Mouse (Mus musculus): ENCODE measurements at regions not wholly inside any gene's neighbourhood (a gene's known extent, or its start where the extent isn't known, plus 50 kb on each side); places are given as distances from the start of the nearest gene placed in this dataset.

DNA sequence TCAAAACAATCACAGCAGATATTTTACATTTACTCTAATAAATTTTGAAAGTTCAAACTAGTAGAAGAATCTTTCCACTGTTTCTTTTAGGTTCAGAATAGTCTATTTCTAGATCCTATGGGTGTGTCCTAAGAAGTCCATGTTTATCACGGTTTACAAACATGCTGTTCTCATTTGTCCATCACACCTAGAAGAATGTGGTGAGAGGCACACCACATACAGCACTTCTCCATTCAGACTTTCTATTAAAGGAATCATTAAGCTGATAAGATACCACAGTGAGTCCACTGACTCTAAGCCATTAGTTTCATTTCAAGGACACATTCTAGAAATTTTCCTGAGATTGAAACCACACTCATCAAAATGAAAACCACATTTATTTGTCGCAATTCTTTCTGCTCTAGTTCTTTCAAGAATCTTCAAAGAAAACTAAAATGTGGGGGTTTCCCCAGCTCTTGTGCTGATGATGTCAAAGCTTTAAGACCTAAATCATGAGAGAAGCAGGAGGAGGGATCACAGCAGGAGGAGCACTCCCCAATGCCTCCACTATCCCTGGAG, 101.1 kb upstream of the Ptgfr start:
- intact Hi-C loops (cut with DNase I), result loop anchor here (5.0 kb wide), 1 partner anchor 41 kb away; no protein-coding TSS in a partner anchor
- DNase-seq, result no peak

DNA sequence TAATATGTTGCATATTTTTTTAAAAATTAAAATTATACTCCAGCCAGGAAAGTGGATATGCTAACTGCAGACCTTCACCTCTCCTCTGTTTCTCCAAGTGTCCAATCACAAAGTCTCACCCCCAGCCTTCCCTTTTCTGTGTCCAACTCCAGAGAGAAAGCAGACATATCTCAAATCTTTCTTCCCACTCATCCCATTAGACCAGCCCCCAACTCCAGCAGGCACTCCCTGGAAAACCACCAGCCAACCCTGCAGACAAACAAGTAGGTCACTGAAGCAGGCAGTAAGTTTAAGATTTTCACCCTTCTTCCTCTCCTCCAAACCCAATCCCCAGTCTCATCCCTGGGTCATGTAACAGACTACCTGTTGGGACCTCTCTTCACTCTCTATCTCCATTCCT, 94.2 kb upstream of the Ptgfr start:
- intact Hi-C loops (cut with DNase I), result no loop called here
- DNase-seq, result no peak

DNA sequence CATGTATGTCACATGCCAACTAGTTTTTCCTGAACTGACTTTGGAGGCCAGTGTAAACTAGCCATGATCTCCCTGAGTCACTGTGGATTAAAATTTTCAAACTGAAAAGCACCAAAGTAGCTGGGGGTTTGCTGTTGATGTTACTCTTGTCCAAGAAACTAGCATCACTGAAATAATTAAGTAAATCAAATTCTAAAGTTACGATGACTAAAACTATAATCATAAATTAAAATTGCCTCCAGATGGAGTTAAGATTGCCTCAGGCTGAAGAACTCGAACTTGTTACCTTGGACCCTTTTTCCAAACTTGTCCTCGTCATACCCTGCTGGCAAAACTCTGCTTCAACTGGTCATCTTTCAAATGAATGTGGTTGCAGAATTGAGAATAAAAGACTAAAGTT, 93.7 kb upstream of the Ptgfr start:
- intact Hi-C loops (cut with DNase I), result no loop called here
- DNase-seq, result no peak

DNA sequence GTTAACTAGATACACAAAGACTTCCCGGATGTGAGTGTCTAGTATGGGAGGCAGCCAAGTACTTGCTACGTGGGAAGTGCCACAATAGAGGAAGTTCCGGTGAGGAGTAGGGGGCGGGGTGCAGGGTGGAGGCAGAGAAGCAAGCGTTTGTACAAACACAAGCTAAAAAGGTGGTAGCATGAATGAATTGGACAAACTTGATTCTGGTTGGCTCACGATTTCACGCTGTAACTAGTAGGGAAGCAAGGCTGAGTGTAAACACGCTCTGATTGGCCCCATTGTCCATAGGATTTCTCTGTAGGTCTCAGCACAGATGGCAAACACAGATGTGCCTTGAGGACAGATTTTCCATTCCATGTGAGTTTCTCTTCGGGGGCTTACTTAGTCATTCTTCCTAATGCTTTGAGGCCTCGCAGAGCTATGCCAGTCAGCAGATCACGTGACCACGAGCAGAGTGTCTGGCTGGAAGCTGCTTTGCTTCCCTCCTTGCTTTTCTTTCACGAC, 76.6 kb upstream of the Ptgfr start:
- DNase-seq, result peak; percentile 52 to 62
- intact Hi-C loops (cut with DNase I), result loop anchor here (5.0 kb wide), 1 partner anchor 72 kb away; no protein-coding TSS in a partner anchor

DNA sequence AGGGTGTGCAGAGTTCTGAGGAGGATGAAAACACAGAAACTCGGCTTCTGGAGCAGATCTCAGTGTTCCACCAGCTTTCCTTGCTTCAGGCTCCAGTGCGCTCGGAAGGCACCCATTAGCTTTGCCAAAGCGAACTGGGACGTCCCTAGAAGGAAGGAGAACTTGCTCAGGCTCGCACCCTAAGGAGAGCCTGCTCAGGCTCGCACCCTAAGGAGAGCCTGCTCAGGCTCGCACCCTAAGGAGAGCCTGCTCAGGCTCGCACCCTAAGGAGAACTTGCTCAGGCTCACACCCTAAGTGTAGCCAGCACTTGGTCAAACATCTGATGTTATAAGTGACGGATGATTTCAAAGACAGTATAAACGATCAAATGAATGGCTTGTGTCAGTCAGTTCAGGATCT, 74.9 kb upstream of the Ptgfr start:
- DNase-seq, result peak; percentile 4 to 19
- intact Hi-C loops (cut with DNase I), result loop anchor here (5.0 kb wide), 1 partner anchor 70 kb away; no protein-coding TSS in a partner anchor

DNA sequence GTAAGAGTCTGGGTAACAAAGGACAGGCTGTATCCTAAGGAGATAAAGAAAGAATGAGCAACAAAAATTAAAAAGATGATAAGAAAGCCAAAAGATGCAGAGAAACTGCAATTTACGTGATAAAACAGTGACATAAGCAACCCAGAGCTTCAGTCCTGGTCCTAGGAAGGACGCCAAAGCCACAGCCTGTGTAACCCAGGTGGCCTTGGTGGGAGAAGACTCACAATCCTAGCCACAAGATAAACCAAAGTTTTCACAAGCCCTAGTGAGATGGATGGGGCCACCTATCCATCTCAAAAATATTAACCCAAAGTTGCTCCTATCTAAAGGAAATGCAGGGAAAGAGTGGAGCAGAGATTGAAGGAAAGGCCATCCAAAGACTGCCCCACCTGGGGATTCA, 73.4 kb upstream of the Ptgfr start:
- DNase-seq, result no peak
- intact Hi-C loops (cut with DNase I), result loop anchor here (5.0 kb wide), 1 partner anchor 69 kb away; no protein-coding TSS in a partner anchor

DNA sequence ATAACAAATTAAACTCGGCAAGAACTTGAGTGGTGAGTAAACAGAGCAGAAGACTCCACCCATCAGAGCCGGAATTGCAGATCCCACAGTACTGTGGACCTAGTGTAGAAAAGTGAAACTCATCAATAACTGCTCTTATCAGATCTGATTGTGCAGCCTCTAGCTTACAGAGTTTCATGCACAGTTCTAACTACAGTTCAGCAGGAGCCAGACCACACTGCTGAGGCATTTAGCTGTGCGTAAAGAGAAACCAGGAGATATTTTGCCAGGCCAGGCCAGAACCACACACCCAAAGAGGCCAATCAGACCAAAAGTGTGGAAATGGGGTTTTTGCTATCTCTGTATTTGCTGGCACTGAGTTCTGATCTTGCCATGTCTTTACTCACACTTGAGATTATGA, 71.9 kb upstream of the Ptgfr start:
- intact Hi-C loops (cut with DNase I), result no loop called here
- DNase-seq, result no peak

DNA sequence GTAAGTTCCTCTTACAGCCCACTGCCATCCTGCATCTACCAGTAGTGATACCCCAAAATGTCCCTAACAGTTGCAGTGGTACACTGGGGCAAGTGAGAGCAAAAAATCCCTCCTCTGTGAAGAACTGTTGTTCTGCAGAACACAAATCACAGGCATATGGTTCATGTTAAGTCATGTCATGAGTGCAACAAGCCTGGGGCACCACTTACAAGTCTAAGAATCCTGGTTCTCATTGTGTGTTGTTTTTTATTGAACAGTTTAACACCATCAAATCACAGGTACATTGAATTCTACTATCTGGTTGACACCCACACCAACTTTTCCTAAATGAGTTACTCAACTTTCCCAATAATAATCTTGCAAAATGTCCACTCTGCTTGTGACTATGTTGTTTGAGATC, 71.5 kb upstream of the Ptgfr start:
- intact Hi-C loops (cut with DNase I), result no loop called here
- no peak for DNase-seq

DNA sequence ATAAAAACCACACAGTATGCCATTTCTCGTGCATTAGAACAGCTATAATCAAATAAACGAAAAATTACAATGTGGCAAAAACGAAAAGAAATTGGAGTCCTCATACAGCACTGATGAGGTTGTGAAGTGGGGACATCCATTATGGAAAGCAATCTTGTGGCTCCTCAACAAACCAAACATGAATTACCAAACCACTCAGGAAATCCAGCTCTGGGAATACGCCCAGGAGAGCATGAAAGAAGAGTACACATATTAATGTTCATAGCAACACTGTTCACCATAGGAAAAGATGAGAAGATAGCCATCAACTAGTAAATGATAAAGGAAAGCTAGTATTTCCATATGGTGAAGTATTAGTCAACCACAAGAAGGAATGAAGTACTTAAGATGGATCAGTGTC, 68.3 kb upstream of the Ptgfr start:
- intact Hi-C loops (cut with DNase I), result no loop called here
- DNase-seq, result no peak

DNA sequence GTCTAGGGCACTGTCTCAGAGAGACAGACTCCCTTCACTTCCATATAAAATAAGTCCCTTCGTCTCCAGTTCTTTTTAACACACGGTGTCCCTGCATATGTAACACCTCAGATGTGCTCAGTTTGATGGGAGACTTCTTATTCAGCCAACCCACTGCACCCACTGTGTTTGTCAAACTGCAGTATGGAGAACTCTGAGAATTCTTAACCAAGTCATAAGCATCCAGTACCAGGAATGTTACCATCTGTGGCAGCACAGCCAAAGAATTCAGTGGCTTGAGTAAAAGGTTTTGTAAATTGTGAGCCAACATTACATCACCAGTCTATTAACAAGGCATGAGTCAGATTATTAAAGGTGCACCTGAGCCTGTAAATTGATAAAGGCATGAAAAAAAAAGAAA, 65.7 kb upstream of the Ptgfr start:
- intact Hi-C loops (cut with DNase I), result no loop called here
- no peak for DNase-seq

DNA sequence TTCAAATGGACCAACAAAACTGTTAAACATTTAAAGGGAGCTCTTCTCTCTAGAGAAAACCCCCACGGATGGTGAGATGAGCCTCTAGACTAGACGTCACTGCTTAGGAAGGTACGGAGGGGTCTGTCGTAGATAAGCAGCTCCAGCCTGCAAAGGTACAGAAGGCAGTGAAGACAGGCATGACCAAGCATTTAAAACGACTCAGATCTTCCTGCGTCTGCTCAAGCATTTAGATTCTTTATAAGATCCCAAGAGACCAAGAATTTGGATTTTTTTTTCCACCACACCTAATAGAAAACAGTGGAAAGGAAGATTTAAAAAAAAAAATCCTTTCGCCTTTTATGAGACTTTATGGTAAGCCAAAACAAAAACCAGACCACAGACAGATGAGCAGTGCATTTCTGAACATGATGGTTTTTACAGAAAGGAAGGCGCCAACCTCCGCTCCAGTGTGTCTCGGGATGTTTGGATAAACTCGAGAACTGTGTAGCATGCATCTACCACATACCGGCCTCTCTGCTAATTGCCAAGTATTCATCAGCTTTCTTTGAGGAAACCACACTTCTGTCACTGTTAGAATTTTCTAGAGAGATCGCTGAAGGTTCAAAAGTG, 64.9 kb upstream of the Ptgfr start:
- DNase-seq, result no peak
- intact Hi-C loops (cut with DNase I), result no loop called here

DNA sequence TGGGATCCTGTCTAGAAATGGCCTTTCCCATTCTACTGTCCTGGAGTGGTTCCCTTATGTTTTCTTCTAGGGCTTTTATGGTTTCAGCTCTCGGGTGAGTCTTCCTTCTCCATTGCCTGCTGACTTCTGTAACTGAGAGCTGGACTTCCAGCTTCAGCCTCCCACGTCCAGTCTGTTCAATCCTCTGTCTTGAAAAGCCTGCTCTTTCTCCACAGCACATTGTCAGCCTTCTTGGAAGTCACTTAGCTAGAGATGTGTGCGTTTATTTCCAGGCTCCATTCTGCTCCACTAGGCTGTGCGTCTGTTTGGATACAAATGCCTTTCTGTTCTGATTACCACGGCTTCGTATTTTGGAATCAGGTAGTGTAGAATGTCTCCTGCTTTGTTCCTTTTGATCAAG, 62.2 kb upstream of the Ptgfr start:
- DNase-seq, result no peak
- intact Hi-C loops (cut with DNase I), result loop anchor here (5.0 kb wide), 1 partner anchor 38 kb away; no protein-coding TSS in a partner anchor

DNA sequence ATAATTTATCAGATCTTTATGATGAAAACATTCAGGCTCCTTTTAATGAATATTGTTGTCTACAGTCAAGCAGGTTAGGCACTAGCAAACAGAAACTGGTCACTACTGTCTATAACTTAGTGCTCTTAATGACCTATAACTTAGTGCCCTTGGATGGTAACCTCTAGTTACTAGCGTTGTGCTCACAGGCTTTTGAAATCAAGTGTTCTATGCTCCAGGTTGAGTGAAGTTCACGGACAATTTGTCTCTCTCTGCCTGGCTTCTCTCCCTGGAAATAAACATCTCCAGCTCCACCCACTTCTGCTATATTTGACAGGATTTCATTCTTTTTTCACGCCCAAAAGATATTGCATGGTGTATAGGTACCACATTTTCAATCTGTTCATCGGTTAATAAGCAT, 61.7 kb upstream of the Ptgfr start:
- intact Hi-C loops (cut with DNase I), result loop anchor here (5.0 kb wide), 1 partner anchor 38 kb away; no protein-coding TSS in a partner anchor
- no peak for DNase-seq

DNA sequence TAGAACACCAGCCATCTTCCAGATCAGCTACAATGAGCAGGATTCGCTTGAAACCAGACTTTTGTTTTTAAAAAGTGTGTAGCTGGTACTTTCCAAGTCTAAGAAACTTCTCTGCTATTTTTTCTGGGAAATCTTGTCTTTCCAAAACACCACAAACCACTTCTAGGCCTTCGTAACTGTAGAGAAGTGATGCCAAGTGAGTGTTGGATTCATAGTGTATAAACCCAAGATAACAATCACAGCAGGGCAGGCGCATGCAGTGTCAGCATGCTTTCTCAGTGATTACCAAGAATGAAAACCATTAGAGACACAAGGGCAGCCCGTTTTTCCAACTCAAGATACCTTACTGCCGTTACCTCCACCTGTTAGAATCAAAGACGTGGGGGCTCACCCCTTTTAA, 58.9 kb upstream of the Ptgfr start:
- DNase-seq, result no peak
- intact Hi-C loops (cut with DNase I), result loop anchor here (5.0 kb wide), 1 partner anchor 41 kb away; no protein-coding TSS in a partner anchor

DNA sequence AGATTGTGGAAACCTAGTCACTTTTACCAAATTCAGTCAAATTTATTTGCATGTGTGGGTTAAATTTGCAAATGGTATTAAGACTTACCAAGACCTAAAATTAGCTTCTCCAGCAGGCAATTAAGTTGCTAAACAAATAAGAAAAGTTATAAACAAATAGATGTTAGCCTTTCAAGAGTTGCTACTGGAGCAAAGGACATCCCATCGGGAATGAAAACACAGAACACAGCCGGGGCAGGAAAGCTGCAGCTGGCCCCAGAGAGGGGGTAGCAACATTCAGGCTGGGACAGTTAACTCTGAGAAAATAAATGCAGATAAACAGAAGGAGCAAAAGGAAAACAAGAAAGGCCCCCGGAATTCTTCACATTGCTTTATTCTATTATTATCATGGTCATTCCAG, 57.3 kb upstream of the Ptgfr start:
- intact Hi-C loops (cut with DNase I), result loop anchor here (5.0 kb wide), 1 partner anchor 43 kb away; no protein-coding TSS in a partner anchor
- no peak for DNase-seq

DNA sequence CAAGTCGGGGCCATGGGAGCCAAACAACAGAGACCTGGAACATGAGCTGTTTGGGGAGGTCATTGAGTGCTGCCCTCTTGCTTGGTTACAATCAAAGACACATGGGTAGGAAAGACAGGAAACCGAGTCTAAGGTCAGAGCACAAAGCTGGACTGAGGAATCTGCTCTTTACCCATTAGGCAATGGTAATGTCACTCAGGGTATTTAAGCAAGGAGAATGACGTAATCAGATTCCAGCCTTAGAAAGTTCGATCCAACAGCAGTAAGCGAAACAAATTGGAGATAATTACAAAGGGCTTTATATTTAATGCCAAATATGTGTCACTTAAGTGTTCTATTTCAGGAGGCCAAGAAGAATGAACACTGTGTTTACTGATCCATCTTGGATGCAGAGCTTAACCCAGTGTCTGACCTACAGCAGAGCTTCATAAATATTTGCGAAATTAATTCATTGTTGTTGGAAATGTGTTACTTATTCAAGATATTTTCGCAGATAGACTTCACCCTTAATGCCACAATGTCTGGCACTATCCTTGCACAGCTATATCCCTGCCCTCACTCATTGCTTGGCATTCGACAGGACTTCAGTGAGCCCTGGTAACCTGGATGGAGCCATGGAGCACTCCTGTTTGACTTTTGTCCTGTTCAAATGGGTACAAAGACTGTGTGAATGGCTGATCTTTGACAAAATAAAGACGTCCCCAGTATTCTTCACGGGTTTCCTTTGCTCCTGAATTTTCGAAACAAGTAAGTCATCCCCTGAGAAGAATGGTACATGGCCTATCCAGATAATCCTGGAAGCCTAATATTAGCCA, 56.2 kb upstream of the Ptgfr start:
- intact Hi-C loops (cut with DNase I), result no loop called here
- peak in 1 of 2 experiments; percentile 13 for DNase-seq

DNA sequence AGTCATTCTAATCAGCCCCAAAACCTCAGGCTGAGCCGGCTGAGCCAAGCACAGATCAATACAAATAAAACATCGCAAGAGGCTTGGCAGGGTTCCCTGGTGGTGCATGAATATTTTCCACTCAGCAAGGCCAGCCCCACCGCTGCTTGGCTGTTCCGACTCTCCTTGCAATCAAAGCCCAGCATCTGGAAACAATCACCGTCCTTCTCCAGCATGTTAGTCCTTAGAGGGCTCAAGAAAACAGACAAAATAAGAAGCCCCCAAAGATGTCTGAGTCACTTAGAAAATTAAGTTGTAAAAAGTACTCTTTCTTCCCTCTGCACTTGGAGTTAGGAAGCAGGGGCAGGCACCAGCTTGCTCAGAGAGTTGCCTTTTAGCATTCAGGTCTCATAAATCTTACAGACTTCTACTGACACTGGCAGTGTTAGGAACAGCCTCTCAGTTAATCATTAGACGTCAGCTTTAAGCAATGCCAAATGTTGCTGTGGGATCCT, 54.4 kb upstream of the Ptgfr start:
- intact Hi-C loops (cut with DNase I), result no loop called here
- DNase-seq, result peak; percentile 69 to 76

DNA sequence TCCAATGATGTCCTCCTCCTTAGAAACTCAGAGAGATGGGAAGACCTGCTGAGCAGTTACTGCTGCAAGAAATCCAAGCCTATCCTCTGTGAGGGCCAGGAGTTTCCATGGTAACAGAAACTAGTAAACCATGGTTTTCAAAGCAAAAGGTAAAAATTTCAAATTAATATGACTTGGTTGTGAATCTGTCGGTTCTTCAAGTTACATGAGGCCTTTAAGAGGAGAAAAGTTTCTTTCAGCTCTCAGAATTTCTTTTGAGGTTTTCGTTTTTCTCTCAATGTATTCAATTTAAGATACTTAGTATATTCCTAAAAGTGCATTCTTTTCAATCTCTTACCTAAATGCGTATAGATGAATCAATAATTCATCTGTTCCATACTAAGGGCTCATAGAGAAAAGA, 53.9 kb upstream of the Ptgfr start:
- DNase-seq, result no peak
- intact Hi-C loops (cut with DNase I), result no loop called here

DNA sequence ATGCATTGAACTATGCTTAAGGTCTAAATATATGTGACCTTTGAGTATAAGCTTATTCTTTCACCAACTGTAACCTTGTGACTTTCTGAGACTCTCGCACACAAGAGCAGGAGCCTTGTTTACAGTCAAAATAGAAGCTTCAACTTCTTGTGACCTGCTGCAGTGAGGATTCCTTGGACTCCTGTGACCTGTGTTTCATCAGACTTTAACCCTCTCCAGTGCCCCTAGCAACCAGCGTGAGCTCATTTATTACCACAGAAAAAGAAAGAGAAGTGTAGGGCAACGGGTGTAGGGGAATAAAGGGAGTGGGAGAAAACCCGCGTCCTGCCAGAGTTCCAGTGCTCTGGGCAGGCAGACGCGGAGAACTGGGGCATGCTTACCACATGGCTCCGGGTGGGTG, 52.3 kb upstream of the Ptgfr start:
- DNase-seq, result no peak
- intact Hi-C loops (cut with DNase I), result no loop called here

Data from heart, postnatal 36 days (tissue).